Mouse (Mus musculus) erythroblast, embryonic 14.5 days (primary cell): ENCODE data around the gene Dgkk.

Source experiments
- GATA1 ChIP-seq: IDR thresholded peaks from 2 replicates; pipeline ENCODE4 v1.6.1; 2012; ENCODE audit warnings: low read length, inconsistent platforms, mixed read lengths
- TAL1 ChIP-seq: IDR thresholded peaks from 3 replicates; pipeline ENCODE4 v1.6.1; 2012; ENCODE audit warnings: low read length, inconsistent platforms, mixed read lengths

- no peak for TF ChIP-seq GATA1
- no peak for TF ChIP-seq TAL1
These were observed 192.8 kb downstream of the Dgkk start for GRCm38 (mm10) chrX:6971956-6972355.
